Mouse (Mus musculus) spleen, adult 12 weeks (tissue): Measurements from ENCODE around the gene Notch4.
A peak's percentile ranks its signal among the peaks of the same experiment; 100 is the strongest.
"Not testable (repeated sequence)": the region's sequence is repeated elsewhere in the genome, so short reads cannot be mapped to it uniquely, and the experiment has no call there.

ENCODE experiments used
- DNase-seq: peaks from one replicate; pipeline ENCODE4 v3.0.0; 2022; ENCODE audit warnings: low spot score

The Notch4 gene

DNA sequence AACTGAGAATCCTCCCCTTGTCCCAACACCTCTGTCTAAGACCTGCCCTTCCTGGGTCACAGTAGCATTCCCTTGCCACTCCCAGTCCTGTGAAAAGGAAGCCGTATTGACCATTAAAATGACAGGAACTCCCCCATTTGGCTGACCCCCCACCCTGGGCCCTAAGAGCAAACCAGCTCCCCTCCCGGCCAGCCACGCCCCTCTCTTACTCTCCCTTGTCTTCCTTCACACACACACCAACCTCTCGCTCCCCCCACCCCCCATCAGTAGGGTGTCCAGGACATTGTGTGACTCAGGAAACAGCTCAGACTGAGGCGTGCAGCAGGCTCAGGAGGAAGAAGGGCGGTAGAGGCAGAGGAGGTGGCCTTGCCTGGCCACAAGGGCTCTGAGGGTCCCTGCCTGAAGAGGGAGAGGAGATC lies at the start of gene Notch4:
Gene Notch4, plus strand, starts transcription at position 266 of the 419 bp plus-strand sequence.
- DNase-seq = no peak

DNA sequence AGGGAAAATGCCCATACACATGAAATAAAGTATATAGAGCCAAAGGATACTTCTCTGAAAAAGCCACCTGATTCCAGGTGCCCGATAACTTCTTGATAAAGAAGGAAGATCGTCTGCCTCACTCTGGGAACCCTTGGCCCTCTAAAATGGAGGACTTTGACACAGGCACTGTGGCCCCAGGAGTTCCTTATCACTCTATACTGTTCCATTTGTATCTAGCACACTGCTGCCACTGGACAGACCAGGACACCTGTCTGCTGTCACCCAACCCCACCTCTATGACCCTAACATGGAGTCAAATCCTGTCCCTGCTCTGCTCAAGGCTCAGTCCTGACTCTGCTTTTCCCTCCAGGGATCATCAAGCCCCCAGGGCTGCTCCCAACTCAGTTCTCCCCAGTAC lies 47.6 kb upstream of the Notch4 start:
- DNase-seq = no peak

DNA sequence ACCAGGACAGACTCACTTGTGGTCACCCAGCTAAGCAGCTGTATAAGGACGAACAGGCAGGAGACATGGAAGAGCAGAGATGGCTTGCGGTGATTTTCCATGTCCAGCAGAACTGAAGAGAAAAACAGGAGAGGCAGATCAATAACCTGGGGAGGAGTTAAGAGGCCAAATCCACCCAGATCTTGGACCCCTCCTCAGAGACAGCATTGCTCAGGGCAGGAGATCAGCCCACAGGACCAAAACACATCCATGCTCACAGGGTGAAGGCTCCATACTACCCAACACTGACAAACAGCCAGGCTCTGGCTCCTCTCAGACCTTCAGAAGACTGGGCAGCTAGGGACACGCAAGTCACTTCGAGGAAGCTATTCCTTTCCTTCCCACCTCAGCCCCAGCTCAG lies 46.8 kb upstream of the Notch4 start, which contains the start of gene Btnl6:
Gene Btnl6, minus strand, starts transcription at position 101 of the 400 bp plus-strand sequence.
- DNase-seq = no peak

DNA sequence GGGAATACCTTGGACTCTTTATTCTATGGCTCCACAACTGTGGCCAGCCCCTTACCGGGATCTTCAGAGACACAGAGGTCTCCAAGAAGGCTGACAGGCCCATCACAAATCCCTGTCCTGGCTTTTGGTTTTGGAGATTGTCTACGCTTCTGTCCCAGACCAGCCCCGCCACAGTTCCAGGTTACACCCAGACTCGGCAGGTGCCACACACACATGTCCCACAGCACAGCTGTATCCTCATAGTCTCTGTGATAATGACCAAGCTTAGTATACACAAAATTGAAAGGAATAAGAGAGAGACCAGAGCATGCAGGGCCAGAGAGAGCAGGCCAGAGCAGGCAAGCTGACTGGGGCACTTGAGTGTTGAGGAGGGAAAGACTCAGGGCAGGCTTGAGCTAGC lies 46.3 kb upstream of the Notch4 start:
- no peak for DNase-seq

DNA sequence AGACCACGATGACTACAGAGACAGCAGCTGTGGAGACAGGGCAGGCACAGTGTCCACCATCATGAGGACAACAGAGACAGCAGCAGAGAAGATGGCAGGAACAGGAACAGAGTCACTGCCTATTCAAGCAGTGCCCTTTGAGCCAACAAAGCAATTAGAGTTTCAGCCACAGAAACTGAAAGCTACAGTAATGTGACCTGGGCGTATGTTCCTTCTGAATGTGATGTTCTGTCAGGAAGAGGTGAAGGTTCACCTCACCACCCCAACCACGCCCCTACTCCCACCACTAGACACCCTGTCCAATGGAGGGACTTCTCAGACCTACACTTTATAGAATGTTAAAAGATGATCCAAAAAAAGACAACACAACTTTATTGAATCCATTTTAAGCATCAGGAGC lies 45.5 kb upstream of the Notch4 start:
- not testable (repeated sequence) for DNase-seq

DNA sequence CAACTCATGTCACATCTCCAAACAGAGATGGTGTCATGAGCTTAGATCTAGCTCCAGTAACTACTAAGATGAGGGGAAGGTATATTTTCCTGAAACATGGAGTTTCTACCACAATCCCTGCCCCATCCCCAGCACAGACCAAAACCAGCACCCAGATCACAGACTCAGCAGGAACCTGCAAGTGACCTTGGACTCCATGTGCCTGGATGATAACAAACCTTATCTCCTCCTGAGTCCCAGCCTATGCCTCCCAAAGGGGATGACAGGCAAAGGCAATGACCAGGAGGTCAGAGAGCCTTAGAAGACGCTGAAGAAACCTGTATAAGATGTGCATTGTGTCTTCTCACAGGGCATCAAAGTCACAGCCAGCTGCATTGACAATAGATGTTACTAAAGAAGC lies 45.1 kb upstream of the Notch4 start:
- DNase-seq = no peak

DNA sequence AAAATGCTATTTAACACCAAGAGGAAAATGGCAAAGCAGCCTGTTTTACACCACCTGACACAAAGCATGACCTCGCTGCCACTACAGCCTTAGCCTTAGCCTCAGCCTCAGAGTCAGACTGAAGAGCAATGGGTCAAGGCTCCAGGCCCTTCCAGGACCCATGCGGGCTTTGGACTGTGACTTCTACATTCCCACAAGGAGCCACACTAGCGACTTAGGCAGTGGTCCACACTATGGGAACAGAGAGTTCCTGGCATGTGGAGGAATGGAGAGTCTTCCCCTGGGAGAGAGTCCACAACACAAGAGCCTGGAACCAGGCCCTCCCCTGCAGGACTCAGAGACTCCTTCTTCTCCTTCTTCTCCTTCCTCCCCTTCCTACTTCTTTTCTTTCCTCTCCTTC lies 31.4 kb upstream of the Notch4 start:
- no peak for DNase-seq

DNA sequence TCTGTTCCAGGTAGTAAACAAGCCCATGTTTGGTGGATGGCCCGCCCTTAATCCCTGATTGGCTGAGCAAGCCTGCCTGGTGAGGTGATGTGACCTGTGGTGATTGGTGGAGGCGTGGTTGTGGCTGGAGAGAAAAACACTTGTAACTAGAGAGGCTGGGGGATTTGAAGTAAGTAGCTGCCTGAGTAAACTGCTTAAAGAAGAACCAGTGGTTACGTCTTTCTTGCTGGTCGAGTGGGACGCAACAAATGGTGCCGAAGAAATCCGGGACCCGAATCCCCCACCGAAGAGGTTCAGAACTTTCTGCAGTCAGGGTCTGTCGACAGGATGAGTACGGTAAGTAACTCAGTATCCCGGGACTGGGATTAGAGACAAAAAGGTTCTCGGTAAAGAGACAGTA lies 20.5 kb upstream of the Notch4 start:
- not testable (repeated sequence) for DNase-seq

DNA sequence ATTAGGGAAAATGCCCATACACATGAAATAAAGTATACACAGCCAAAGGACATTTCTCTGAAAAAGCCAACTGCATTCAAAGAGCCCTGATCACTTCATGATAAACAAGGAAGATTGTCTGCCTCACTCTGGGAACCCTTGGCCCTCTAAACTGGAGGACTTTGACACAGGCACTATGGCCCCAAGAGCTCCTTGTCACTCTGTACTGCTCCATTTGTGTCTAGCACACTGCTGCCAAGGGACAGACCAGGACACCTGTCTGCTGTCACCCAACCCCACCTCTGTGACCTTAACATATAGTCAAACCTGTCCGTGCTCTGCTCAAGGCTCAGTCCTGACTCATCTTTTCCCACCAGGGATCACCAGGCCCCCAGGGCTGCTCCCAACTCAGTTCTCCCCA lies 17.3 kb upstream of the Notch4 start:
- no peak for DNase-seq

DNA sequence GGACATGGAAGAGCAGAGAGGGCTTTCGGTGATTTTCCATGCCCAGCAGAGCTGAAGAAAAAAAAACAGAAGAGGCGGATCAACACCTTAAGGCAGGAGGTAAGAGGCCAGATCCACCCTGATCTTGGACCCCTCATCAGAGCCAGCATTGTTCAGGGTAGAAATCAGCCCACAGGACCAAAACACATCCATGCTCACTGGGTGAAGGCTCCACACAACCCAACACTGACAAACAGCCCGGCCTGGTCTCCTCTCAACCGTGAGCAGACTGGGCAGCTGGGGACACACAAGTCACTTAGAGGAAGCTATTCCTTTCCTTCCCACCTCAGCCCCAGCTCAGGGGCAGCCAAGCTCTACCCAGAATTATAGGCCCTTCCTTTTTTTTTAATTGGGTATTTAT lies 16.5 kb upstream of the Notch4 start:
- no peak for DNase-seq

DNA sequence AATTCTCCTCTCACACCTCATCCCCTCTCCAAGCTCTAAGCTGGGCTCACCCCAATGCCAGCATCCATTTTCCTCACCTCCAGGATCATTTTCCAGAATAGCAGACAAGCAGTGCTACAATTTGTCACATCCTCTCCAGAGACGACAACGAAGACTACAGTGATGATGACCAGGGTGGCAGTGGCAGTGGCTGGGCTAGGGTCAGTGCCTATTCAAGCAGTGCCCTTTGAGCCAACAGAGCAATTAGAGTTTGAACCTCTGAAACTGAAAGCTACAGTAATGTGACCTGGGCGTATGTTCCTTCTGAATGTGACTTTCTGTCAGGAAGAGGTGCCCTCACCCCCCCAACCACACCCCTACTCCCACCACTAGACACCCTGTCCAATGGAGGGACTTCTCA lies 14.9 kb upstream of the Notch4 start:
- DNase-seq = no peak

DNA sequence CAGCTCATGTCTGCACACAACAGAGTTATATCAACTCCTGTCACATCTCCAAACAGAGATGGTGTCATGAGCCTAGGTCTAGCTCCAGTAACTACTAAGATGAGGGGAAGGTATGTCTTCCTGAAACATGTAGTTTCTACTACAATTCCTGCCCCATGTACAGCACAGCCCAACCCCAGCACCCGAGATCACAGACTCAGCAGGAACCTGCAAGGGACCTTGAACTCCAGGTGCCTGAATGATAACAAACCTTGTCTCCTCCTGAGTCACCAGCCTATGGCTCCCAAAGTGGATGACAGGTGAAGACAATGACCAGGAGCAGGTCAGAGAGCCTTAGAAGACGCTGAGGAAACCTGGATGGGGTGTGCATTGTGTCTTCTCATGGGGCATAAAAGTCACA lies 14.2 kb upstream of the Notch4 start:
- DNase-seq = no peak

DNA sequence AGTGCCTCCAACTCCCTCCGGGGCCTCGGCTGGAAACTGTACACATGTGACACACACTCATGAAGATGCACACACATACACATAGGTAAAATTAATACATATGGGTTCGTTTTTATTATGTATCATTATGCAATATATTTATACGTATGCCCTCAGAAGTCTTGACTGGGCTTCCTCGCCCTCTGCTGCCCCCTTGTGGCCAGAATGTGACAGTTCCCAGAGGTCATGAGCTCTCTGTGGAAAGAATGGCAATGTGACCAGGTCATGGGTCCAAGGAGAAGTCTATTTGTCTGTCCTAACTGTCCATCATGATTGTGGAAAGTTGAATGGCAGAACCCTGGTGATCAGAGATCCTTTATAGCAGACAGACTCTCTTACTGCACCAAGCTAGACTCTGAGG lies 8.6 kb upstream of the Notch4 start:
- DNase-seq = peak; percentile 70

DNA sequence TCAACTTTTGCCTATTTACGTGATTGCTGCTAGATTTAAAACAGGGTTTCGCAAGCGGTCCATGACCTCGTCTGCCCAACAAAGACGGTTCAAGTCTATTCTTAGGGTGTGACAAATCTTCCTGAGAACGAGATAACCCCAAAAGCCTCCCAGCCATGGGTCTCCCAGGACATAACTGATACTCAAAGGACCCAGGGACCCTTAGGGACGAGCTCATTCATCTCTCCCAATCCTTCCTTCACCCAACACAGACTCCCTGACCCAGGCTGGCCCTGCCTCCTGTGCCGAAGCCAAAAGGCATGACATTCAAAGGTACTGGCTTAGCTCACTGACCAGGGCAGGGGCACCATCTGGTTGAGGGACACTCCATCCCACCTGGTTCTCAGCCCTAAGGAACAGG lies 7.7 kb upstream of the Notch4 start:
- no peak for DNase-seq

DNA sequence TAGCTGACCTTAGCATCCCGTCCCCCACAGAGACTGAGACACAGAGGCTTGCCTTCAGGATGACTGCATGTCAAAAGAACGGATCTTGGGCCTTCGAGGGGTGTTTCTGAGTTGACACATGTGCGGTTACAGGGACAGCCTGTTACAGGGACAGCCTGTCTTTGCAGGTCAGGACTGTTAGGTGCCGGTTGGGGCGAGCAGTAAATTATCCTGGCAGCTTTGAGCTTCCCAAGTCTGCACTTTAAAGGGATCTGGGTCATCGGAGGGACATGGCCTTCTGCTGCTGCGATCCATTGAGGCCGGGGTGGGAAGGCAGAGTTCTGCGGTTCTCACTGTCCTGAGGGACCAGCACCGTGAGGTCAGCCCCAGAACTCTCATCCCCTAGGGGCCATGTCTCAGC lies 6.7 kb upstream of the Notch4 start:
- DNase-seq = no peak

DNA sequence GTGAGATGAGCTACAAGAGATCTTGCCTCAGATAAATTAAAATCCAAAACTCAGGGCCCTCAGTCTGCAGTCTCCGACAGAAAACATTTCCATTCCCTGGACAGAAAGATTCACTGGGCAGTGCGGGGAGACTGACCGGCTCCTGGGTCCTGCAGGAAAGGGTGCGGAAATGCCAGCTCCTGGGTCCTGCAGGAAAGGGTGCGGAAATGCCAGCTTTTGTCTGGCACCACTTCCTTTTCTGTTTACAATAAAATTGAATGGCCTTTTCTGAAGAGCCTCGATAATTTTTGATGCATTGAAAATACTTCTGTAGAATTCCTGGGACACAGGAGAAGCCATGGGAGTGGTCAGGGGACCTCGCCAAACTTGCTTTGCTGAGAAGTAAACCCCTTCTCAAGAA lies 5.0 kb upstream of the Notch4 start:
- no peak for DNase-seq

DNA sequence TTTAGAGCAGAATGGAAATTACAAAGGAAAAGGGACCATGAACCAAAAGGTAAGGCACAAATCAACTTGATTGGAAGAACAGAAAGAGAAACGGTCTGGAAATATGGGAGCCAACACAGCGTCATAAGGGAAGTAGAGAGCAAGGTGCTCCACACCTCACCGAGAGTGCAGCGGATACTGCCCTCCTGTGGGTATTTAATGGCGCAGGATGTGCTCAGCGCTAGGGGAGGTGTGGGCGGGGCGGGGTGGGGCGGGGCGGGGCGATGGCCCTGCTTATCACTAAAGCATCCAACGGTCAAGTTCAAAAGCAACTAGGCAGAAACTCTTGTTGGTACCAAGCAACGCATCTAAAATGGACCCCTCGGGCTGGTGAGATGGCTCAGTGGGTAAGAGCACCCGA lies 4.2 kb upstream of the Notch4 start:
- DNase-seq = no peak

DNA sequence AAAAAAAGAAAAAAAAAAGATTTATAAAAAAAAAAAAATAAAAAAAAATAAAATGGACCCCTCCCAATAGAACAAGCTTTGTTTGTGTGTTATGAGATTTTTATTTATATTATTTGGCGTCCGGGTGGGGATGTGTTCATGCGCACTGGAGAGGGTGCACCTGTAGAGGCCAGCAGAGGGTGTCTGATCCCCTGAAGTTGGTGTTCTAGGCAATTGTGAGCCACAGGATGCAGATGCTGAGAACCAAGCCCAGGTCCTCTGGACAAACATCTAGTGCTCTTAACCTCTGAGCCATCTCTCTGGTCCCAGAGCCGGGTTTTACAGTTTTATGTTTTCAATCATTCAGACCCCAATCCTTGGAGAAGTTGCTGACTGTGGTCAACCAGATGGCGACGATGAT lies 3.6 kb upstream of the Notch4 start:
- no peak for DNase-seq

DNA sequence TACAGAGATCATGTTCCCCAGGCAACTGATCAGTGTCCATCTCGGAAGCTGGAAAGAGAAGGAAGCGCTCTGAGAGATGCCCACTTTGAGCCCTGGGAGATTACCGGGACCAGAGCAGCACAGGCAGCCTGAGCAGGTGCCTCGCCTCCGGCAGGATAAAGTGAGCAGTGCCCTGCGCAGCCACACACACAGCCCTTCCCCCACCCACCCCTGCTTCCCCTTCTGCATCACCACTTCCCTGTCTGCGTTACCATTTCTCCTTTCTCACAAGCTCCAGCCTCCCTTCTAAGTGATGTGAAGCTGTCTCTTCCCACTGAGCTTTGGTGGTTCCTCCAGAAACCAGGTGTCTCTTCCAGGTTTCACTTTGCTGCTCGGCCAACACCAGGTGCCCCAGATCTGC lies 2.9 kb upstream of the Notch4 start:
- DNase-seq = no peak

DNA sequence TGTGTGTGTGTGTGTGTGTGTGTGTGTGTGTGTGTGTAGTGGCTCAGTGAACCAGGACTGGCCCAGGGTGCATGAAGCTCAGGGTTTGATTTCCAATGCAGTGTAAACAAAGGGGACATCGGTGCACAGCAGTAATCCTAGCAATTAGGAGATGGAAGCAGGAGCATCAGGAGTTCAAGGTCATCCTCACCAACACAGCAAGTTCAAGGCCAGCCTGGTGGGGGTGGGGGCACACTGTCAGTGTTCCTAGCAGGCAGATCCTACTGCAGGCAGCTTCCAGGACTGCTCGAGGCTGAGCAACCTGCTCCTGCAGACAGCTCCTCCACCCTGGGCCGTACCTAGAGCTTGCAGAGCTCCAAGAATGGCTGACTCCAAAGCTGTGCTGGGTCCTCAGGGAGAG lies 1.5 kb upstream of the Notch4 start:
- no peak for DNase-seq

DNA sequence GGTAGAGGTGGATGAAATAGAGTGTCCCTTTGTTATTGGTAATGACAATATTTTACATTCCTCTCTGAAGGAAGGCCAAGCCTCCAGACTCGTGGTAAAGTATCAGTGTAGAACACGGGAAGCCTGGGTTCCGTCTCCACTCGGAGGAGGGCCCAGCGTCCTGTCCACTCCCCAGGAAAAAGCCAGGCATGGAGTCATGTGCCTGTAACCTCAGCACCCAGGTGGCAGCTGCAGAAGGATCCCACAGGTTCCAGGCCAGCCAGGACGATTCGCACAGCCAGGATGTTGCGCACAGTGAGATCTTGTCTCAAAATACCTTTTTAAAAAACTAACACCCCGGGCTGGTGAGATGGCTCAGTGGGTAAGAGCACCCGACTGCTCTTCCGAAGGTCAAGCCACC lies 714 bp upstream of the Notch4 start:
- DNase-seq = no peak

DNA sequence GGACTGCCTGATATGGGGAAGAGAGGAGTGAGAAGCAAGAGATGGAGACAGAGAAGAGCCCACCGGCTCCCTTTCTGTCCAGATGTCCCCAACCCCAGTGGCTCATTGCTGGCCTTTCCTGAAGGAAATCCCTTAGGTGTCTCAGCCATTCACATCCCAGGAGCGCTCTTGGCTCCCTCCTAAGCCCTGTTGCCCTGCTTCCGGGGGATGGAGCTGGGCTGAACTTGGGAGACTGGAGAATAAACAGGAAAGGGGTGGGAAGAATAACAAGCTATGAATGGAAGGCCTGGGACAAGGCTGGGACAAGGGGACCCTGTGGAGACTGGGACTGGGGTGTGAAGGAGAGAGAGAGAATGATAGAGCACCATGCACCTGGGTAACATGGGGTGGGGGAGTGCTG lies 728 bp downstream of the Notch4 start:
- no peak for DNase-seq

DNA sequence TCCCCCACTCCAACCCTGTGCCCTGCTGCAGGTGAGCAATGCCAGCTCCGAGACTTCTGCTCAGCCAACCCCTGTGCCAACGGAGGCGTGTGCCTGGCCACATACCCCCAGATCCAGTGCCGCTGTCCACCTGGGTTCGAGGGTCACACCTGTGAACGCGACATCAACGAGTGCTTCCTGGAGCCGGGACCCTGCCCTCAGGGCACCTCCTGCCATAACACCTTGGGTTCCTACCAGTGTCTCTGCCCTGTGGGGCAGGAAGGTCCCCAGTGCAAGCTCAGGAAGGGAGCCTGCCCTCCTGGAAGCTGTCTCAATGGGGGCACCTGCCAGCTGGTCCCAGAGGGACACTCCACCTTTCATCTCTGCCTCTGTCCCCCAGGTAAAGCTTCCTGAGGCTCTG lies 3.2 kb downstream of the Notch4 start:
- DNase-seq = no peak

DNA sequence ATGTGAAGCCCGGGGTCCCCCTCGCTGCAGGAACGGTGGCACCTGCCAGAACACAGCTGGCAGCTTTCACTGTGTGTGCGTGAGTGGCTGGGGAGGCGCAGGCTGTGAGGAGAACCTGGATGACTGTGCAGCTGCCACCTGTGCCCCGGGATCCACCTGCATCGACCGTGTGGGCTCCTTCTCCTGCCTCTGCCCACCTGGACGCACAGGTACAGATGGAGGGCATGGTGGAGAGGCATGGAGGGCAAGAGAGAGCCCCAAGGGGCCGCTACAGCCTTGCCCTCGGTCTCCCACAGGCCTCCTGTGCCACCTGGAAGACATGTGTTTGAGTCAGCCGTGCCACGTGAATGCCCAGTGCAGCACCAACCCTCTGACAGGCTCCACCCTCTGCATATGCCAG lies 4.4 kb downstream of the Notch4 start:
- no peak for DNase-seq

DNA sequence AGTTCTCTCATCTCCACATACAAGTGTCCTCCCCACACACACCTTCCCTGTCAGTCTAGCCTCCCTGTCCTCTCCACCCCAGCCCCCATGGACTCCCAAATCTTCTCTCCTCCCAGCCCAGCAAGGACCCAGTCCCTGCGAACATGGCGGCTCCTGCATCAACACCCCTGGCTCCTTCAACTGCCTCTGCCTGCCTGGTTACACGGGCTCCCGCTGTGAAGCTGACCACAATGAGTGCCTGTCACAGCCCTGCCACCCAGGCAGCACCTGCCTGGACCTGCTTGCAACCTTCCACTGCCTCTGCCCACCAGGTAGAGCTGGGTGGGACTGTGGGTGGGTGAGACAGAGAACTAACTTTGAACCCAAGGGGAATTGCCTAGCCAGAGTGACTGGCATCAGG lies 5.9 kb downstream of the Notch4 start:
- DNase-seq = no peak
